Comparison of ENCODE assay signal across 8 mouse cellular contexts in the genomic region with DNA sequence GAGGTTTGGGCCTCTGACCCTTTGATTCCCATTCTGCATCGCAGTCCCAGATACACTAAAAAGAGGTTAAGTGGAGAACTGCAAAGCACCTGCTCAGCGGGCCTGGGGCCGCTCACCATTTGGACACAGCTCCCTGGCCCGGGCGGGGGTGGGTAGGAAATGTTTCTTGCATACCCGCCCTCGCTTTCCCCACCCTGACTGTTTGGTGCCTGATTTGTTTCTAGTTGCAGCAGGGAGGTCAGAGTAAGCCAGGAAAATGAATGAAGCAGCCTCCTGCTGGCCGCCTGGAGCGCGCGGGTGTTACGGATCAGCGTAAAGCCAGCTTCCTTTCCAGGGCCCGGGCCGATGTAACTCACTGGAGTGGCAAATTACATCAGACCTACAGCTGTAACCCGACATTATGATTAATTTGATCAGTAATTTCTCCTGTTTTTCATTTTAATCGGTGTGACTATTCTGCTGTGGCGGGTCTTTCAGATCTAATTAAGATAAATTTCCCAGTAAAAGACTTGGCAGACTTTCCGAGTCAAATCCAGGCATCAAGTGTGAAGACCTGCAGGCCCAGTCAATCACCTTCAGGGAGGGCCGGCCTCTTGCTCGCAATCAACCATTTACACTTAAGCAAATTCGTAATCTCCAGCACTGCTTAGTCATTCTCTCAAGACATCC.
DNase-seq lines count a peak whose midpoint lies in the region; ATAC-seq and TF ChIP-seq lines count a peak whose summit lies in the region.

No protein-coding gene starts in this region.

- peak; percentile 51 for TF ChIP-seq CTCF in brain, embryonic 14.5 days (IDR thresholded peaks at IDR 0.05; ENCODE audit: borderline replicate concordance, extremely low read depth, insufficient read depth, insufficient read length)

- ATAC-seq in forebrain, embryonic 15.5 days (replicated peaks) = peak; percentile 91
- peak; percentile 94 for ATAC-seq in midbrain, embryonic 15.5 days (replicated peaks)
- ATAC-seq in erythroblast, adult 5-6 weeks (replicated peaks; ENCODE audit: low FRiP score, poor library complexity, severe bottlenecking) = no peak
- ATAC-seq in inflammation-experienced regulatory T-cells, adult 6 months = no peak

- no peak overlapping the region for H3K27ac ChIP-seq in forebrain, embryonic 15.5 days (replicated peaks)
- H3K27ac ChIP-seq in midbrain, embryonic 15.5 days = 0 out of 2 replicates have a peak overlapping the region, but pooled peaks have one; percentile 4

- 4% methylated on average over 22 of the region's 22 CpGs for WGBS in forebrain, embryonic 15.5 days
- 6% methylated on average over 22 of the region's 22 CpGs for WGBS in midbrain, embryonic 15.5 days

- no peak for TF ChIP-seq POLR2A in brain, embryonic 14.5 days (IDR thresholded peaks at IDR 0.05; ENCODE audit: borderline replicate concordance, extremely low read depth, insufficient read depth, insufficient read length, poor library complexity, severe bottlenecking)

- no peak overlapping the region for H3K9ac ChIP-seq in forebrain, embryonic 15.5 days (replicated peaks)
- H3K9ac ChIP-seq in midbrain, embryonic 15.5 days = no peak overlapping the region

- H3K4me3 ChIP-seq in forebrain, embryonic 15.5 days = peak overlapping the region; percentile 6; the same call in 1 of the 2 replicates
- H3K4me3 ChIP-seq in midbrain, embryonic 15.5 days = 0 out of 2 replicates have a peak overlapping the region, but pooled peaks have one; percentile 0

- H3K9me3 ChIP-seq in forebrain, embryonic 15.5 days = no peaks in the 10 kb centered on the region
- H3K9me3 ChIP-seq in midbrain, embryonic 15.5 days = no peaks in the 10 kb centered on the region

- H3K27me3 ChIP-seq in forebrain, embryonic 15.5 days = no peaks in the 10 kb centered on the region
- no peaks in the 10 kb centered on the region for H3K27me3 ChIP-seq in midbrain, embryonic 15.5 days (replicated peaks)

- H3K36me3 ChIP-seq in forebrain, embryonic 15.5 days = no peaks in the 10 kb centered on the region
- H3K36me3 ChIP-seq in midbrain, embryonic 15.5 days (replicated peaks) = no peaks in the 10 kb centered on the region

- H3K4me1 ChIP-seq in forebrain, embryonic 15.5 days = peaks cover 7% of the 10 kb centered on the region
- peaks cover 5% of the 10 kb centered on the region; the same call in 1 of the 2 replicates for H3K4me1 ChIP-seq in midbrain, embryonic 15.5 days

- DNase-seq in left cerebral cortex, adult 18-20 months (ENCODE audit: low spot score in 2 of 2) = peak; percentile 19 to 28
- no peak for DNase-seq in left cerebral cortex, postnatal 36 days (ENCODE audit: low spot score in 2 of 2)
- DNase-seq in brain, embryonic 14.5 days (ENCODE audit: low read depth) = peak; percentile 84
- peak; percentile 4 to 5 for DNase-seq in kidney, adult 8-10 months

- H3K4me2 ChIP-seq in forebrain, embryonic 15.5 days (replicated peaks) = peak overlapping the region; percentile 25
- peak overlapping the region; percentile 34 for H3K4me2 ChIP-seq in midbrain, embryonic 15.5 days

- intact Hi-C loops in left cerebral cortex, postnatal 36 days (cut with DNase I) = no loop called here

Comparison
In these comparisons a context has a peak if more than half of its experiments do, and no peak if none do; other contexts are left out.
1. DNase-seq: peak in left cerebral cortex, adult 18-20 months (2 of 2), brain, embryonic 14.5 days (single experiment) and kidney, adult 8-10 months (2 of 2); none in left cerebral cortex, postnatal 36 days (0 of 2).
2. ATAC-seq: peak in forebrain, embryonic 15.5 days (single experiment) and midbrain, embryonic 15.5 days (single experiment); none in erythroblast, adult 5-6 weeks (single experiment) and inflammation-experienced regulatory T-cells, adult 6 months (single experiment).